Comparison of ENCODE assay signal across 9 mouse cellular contexts in the genomic region with DNA sequence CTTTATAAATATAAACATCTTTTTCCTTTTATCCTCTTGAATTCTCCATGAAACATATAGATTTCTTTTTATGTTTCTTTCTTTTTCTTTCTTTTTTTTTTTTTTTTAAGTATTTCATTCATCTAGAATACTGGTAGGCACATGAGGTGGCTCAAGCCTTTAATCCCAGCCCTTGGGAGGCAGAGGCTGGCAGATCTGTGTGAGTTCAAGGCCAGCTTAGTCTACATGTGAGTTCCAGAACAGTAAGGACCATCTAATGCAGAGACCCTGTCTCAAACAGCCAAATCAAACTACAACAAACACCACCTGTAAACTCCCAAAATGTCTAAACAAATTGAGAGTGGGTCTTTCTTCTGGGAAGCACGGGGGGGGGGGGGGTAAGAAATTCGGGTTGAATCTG. TPM values are rescaled to one million over a fixed set of nuclear protein-coding genes. Genes with fewer than 3 reads are reported as not detected.
DNase-seq lines count a peak whose midpoint lies in the region; ATAC-seq and TF ChIP-seq lines count a peak whose summit lies in the region.
"Had no signal": no experiment of that assay in that cellular context is flagged by ENCODE, and none has a peak within 500 bp of the region (broad histone marks: within the 10 kb centered on the region; RNA-seq: fewer than 3 reads in every experiment).

No protein-coding gene starts in this region.

- ATAC-seq in forebrain, embryonic 12.5 days (ENCODE audit: low FRiP score), result no peak
- no peak for ATAC-seq in forebrain, embryonic 16.5 days
- ATAC-seq in lung, embryonic 14.5 days (ENCODE audit: insufficient read depth), result no peak
- ATAC-seq in forebrain, embryonic 14.5 days, result no peak
- ATAC-seq in midbrain, embryonic 13.5 days, result no peak
- no peak for ATAC-seq in erythroblast, adult 5-6 weeks (replicated peaks; ENCODE audit: low FRiP score, poor library complexity, severe bottlenecking)

- H3K9ac ChIP-seq in forebrain, embryonic 12.5 days, result peak overlapping the region; percentile 92; the same call in 1 of the 2 replicates
- no peak overlapping the region for H3K9ac ChIP-seq in forebrain, embryonic 16.5 days (replicated peaks; ENCODE audit: low read depth, low read length)
- no peak overlapping the region for H3K9ac ChIP-seq in lung, embryonic 14.5 days
- H3K9ac ChIP-seq in forebrain, embryonic 14.5 days (ENCODE audit: low read length), result no peak overlapping the region
- no peak overlapping the region for H3K9ac ChIP-seq in midbrain, embryonic 13.5 days (replicated peaks)

- H3K36me3 ChIP-seq in forebrain, embryonic 12.5 days (replicated peaks), result no peaks in the 10 kb centered on the region
- no peaks in the 10 kb centered on the region for H3K36me3 ChIP-seq in forebrain, embryonic 16.5 days (ENCODE audit: control insufficient read depth, insufficient read depth)
- no peaks in the 10 kb centered on the region for H3K36me3 ChIP-seq in lung, embryonic 14.5 days (ENCODE audit: insufficient read depth)
- H3K36me3 ChIP-seq in forebrain, embryonic 14.5 days (ENCODE audit: control insufficient read depth, insufficient read depth, low read length), result no peaks in the 10 kb centered on the region
- H3K36me3 ChIP-seq in midbrain, embryonic 13.5 days, result no peaks in the 10 kb centered on the region

- peak overlapping the region; percentile 100 for H3K27ac ChIP-seq in forebrain, embryonic 12.5 days
- H3K27ac ChIP-seq in forebrain, embryonic 16.5 days (ENCODE audit: low read length), result no peak overlapping the region
- H3K27ac ChIP-seq in lung, embryonic 14.5 days (ENCODE audit: low read depth), result no peak overlapping the region
- H3K27ac ChIP-seq in forebrain, embryonic 14.5 days (ENCODE audit: low read depth, low read length), result no peak overlapping the region
- no peak overlapping the region for H3K27ac ChIP-seq in midbrain, embryonic 13.5 days

- WGBS in forebrain, embryonic 12.5 days, result 0% methylated on average over 1 of the region's 2 CpGs
- WGBS in forebrain, embryonic 16.5 days, result 0% methylated on average over 2 of the region's 2 CpGs
- 0% methylated on average over 1 of the region's 2 CpGs for WGBS in lung, embryonic 14.5 days
- WGBS in forebrain, embryonic 14.5 days, result 5% methylated on average over 2 of the region's 2 CpGs
- WGBS in midbrain, embryonic 13.5 days, result 0% methylated on average over 1 of the region's 2 CpGs

- H3K4me1 ChIP-seq in forebrain, embryonic 12.5 days, result peaks cover 23% of the 10 kb centered on the region
- H3K4me1 ChIP-seq in forebrain, embryonic 16.5 days (replicated peaks; ENCODE audit: control insufficient read depth, insufficient read depth, low read length), result peaks cover 16% of the 10 kb centered on the region
- peaks cover 7% of the 10 kb centered on the region for H3K4me1 ChIP-seq in lung, embryonic 14.5 days (ENCODE audit: insufficient read depth)
- peaks cover 8% of the 10 kb centered on the region for H3K4me1 ChIP-seq in forebrain, embryonic 14.5 days (ENCODE audit: control insufficient read depth, insufficient read depth, low read length)
- peaks cover 29% of the 10 kb centered on the region for H3K4me1 ChIP-seq in midbrain, embryonic 13.5 days (replicated peaks)

- H3K4me3 ChIP-seq in forebrain, embryonic 12.5 days (replicated peaks), result peak overlapping the region; percentile 87; the same call in 1 of the 2 replicates
- H3K4me3 ChIP-seq in forebrain, embryonic 16.5 days (replicated peaks; ENCODE audit: low read length), result no peak overlapping the region
- no peak overlapping the region for H3K4me3 ChIP-seq in lung, embryonic 14.5 days (ENCODE audit: low read depth, low read length)
- no peak overlapping the region for H3K4me3 ChIP-seq in forebrain, embryonic 14.5 days (ENCODE audit: low read depth, low read length)
- H3K4me3 ChIP-seq in midbrain, embryonic 13.5 days (replicated peaks), result no peak overlapping the region

- no peaks in the 10 kb centered on the region for H3K9me3 ChIP-seq in forebrain, embryonic 12.5 days
- H3K9me3 ChIP-seq in forebrain, embryonic 16.5 days (ENCODE audit: control insufficient read depth, low read length), result no peaks in the 10 kb centered on the region
- H3K9me3 ChIP-seq in lung, embryonic 14.5 days (ENCODE audit: low read depth, low read length), result no peaks in the 10 kb centered on the region
- no peaks in the 10 kb centered on the region for H3K9me3 ChIP-seq in forebrain, embryonic 14.5 days (replicated peaks; ENCODE audit: control insufficient read depth, low read length)
- no peaks in the 10 kb centered on the region for H3K9me3 ChIP-seq in midbrain, embryonic 13.5 days

- DNase-seq in lung, embryonic 14.5 days, result no peak
- DNase-seq in lung, adult 18-20 months, result no peak
- DNase-seq in forebrain, embryonic 14.5 days (ENCODE audit: low spot score), result no peak
- DNase-seq in layer of hippocampus, adult 11-12 months (ENCODE audit: low spot score), result no peak
- DNase-seq: left cerebral cortex, postnatal 4 days had no signal

- peak overlapping the region; percentile 73 for H3K4me2 ChIP-seq in forebrain, embryonic 12.5 days
- no peak overlapping the region for H3K4me2 ChIP-seq in forebrain, embryonic 16.5 days (ENCODE audit: low read length)
- H3K4me2 ChIP-seq in lung, embryonic 14.5 days, result peak overlapping the region; percentile 88
- H3K4me2 ChIP-seq in forebrain, embryonic 14.5 days (ENCODE audit: low read length), result peak overlapping the region; percentile 74
- peak overlapping the region; percentile 70; the same call in 1 of the 2 replicates for H3K4me2 ChIP-seq in midbrain, embryonic 13.5 days (replicated peaks)

- no peaks in the 10 kb centered on the region for H3K27me3 ChIP-seq in forebrain, embryonic 12.5 days
- no peaks in the 10 kb centered on the region for H3K27me3 ChIP-seq in forebrain, embryonic 16.5 days (replicated peaks; ENCODE audit: control insufficient read depth, insufficient read depth, low read length)
- no peaks in the 10 kb centered on the region for H3K27me3 ChIP-seq in lung, embryonic 14.5 days (ENCODE audit: insufficient read depth, low read length)
- H3K27me3 ChIP-seq in forebrain, embryonic 14.5 days (replicated peaks; ENCODE audit: control insufficient read depth, insufficient read depth, low read length), result no peaks in the 10 kb centered on the region
- H3K27me3 ChIP-seq in midbrain, embryonic 13.5 days, result no peaks in the 10 kb centered on the region

- TF ChIP-seq CTCF in lung, embryonic 14.5 days (IDR thresholded peaks at IDR 0.05; ENCODE audit: low read depth), result no peak

RNA-seq across cellular contexts. Expression of a gene that starts 1.7 kb away (rescaled TPM):
- 21.3 and 21.6 TPM in 2 replicates for polyA plus RNA-seq in forebrain, embryonic 12.5 days (2016; fragmentation: Nextera tagmentation; extraction: Ambion mirVana)
- 111 and 146 TPM in 2 replicates for polyA plus RNA-seq in forebrain, embryonic 16.5 days (2015; fragmentation: Nextera tagmentation; extraction: Ambion mirVana)
- 2.1 and 3.0 TPM in 2 replicates for polyA plus RNA-seq in lung, embryonic 14.5 days (2014; fragmentation: Nextera tagmentation; extraction: Ambion mirVana)
- polyA plus RNA-seq in forebrain, embryonic 14.5 days (2014; fragmentation: Nextera tagmentation; extraction: Ambion mirVana), result 102 and 109 TPM in 2 replicates
- polyA plus RNA-seq in midbrain, embryonic 13.5 days (2015; fragmentation: Nextera tagmentation; extraction: Ambion mirVana), result 14.0 and 20.6 TPM in 2 replicates
- 10.7 and 13.8 TPM in 2 replicates for total RNA-seq in erythroblast, adult 5-6 weeks (2015; ENCODE audit: low replicate concordance)
- 10.5 and 16.0 TPM in 2 replicates for total RNA-seq in erythroblast, adult 5-6 weeks (2017; ENCODE audit: low replicate concordance)
